Mouse (Mus musculus): ENCODE measurements around the gene Lcat. TPM values are rescaled to one million over a fixed set of nuclear protein-coding genes. Genes with fewer than 3 reads are reported as not detected.

Lcat gene
- polyA plus RNA-seq, 1 experiment from 2014 or later: 1.6 TPM

DNA sequence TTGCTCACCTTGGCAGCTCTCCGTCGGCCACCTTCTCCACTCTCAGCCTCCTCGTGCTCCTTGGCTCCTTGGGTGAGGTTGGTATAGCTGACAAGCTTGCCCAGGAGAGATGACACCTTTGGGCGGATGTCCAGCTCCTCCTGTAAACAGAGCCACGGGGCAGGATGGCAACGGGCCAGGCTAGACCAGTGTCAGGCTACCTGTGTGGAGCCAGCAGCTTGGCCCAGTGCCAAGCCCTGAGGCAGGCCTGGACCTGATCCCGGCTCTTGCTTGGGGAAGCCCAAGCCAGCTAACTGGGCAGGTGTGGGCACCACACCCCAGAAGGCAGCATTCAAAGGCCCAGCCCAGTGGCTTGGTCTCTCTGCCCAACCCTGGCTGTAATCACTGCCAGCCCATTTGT lies 16.2 kb upstream of the Lcat start:
- peak; percentile 39 for ATAC-seq (ENCODE audit: low read depth)
- Histone ChIP-seq H3K27ac (ENCODE audit: low read length) (no peak overlapping the region), H3K27me3 (ENCODE audit: control insufficient read depth, insufficient read depth, low read depth, low read length) (no peaks in the 10 kb centered on the region), H3K4me2 (ENCODE audit: low read depth, low read length) (no peak overlapping the region), H3K4me3 (ENCODE audit: low read length) (no peak overlapping the region), H3K4me1 (replicated peaks; ENCODE audit: control insufficient read depth, insufficient read depth, low read length) (peaks cover 7% of the 10 kb centered on the region), H3K36me3 (ENCODE audit: control insufficient read depth, insufficient read depth, low read length) (peaks cover 6% of the 10 kb centered on the region), H3K9ac (ENCODE audit: low read length) (no peak overlapping the region), H3K9me3 (ENCODE audit: control insufficient read depth, low read length) (no peaks in the 10 kb centered on the region)
- 55% methylated on average over 7 of the region's 7 CpGs for WGBS

DNA sequence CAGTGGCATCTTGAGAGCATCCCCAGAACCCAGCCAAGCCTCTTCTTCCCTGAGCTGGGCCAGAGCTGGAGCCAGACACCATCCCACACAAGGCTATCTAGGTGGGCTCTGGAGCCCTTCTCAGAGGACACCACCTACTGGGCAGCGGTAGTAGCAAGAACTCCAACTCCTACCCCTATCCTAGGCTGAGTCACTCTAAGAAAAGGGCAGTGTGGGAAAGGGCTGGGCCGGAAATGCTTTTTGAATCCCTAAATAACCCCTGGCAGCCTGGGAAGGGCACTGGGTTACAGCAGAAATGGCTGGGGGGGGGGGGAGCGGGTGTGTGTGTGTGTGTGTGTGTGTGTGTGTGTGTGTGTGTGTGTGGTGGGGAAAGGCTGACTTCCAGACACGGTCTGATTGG lies 14.6 kb upstream of the Lcat start:
- Histone ChIP-seq H3K9ac (ENCODE audit: low read length) (no peak overlapping the region), H3K27ac (ENCODE audit: low read length) (no peak overlapping the region), H3K4me1 (replicated peaks; ENCODE audit: control insufficient read depth, insufficient read depth, low read length) (no peaks in the 10 kb centered on the region), H3K4me3 (ENCODE audit: low read length) (no peak overlapping the region), H3K4me2 (ENCODE audit: low read depth, low read length) (no peak overlapping the region), H3K36me3 (ENCODE audit: control insufficient read depth, insufficient read depth, low read length) (peaks cover 16% of the 10 kb centered on the region), H3K9me3 (ENCODE audit: control insufficient read depth, low read length) (no peaks in the 10 kb centered on the region), H3K27me3 (ENCODE audit: control insufficient read depth, insufficient read depth, low read depth, low read length) (no peaks in the 10 kb centered on the region)
- no peak for ATAC-seq (ENCODE audit: low read depth)
- WGBS: 67% methylated on average over 3 of the region's 4 CpGs

DNA sequence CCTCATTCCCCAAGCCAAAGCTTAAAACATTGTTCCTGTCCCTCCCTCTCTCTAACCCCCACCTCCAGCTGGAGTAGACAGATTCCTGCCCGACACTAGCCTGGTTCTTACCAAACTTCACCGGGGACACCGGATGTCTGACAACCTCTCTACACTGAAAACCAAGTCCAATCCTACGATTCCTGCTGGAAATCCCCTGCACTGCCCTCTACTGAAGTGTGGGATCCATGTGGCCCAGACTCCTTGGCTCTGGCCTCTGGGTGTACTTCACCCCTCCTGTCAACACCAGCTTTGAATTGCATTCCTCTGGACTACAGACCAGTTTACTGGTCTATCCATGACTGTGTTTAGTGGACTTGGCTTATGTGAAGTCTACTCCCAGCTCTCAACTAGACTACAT lies 13.4 kb upstream of the Lcat start:
- Histone ChIP-seq H3K9ac (ENCODE audit: low read length) (no peak overlapping the region), H3K36me3 (ENCODE audit: control insufficient read depth, insufficient read depth, low read length) (peaks cover 22% of the 10 kb centered on the region), H3K27me3 (ENCODE audit: control insufficient read depth, insufficient read depth, low read depth, low read length) (no peaks in the 10 kb centered on the region), H3K4me1 (replicated peaks; ENCODE audit: control insufficient read depth, insufficient read depth, low read length) (no peaks in the 10 kb centered on the region), H3K9me3 (ENCODE audit: control insufficient read depth, low read length) (no peaks in the 10 kb centered on the region), H3K27ac (ENCODE audit: low read length) (no peak overlapping the region), H3K4me2 (ENCODE audit: low read depth, low read length) (no peak overlapping the region), H3K4me3 (ENCODE audit: low read length) (no peak overlapping the region)
- WGBS: 85% methylated on average over 4 of the region's 4 CpGs
- no peak for ATAC-seq (ENCODE audit: low read depth)

DNA sequence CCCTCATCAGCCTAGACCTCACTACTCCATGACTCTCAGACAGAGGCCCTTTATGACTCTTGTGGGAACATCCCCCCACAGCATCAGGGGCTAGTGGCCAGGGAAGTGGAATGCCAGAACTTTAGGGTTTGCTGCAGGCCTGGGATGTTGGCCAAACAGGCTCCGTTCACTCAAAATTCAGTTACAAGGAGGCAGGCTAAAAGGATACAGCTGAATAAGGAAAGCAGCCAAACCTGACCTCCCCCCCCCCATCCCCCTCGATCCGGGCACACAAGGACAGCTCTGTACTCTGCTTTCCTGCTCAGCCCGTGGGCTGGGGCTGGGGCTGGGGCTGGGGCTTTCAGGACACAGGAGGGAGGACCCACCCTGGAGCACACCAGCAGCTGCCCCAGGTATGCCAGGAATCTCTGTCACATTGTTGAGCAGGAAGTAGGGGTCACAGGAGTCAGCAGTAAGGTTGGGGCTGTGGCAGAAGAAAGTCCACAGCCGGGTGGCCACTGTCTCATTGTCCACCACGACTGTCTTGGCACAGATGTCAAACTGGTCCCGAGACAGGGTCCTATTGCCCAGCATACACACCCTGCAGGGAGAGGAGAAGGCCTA lies 8.0 kb upstream of the Lcat start:
- peak; percentile 62 for ATAC-seq (ENCODE audit: low read depth)
- no peak overlapping the region for H3K4me3 ChIP-seq (ENCODE audit: low read length)
- H3K27me3 ChIP-seq (ENCODE audit: control insufficient read depth, insufficient read depth, low read depth, low read length): no peaks in the 10 kb centered on the region
- no peaks in the 10 kb centered on the region for H3K9me3 ChIP-seq (ENCODE audit: control insufficient read depth, low read length)
- peaks cover 47% of the 10 kb centered on the region for H3K36me3 ChIP-seq (ENCODE audit: control insufficient read depth, insufficient read depth, low read length)
- H3K9ac ChIP-seq (ENCODE audit: low read length): no peak overlapping the region; the same call in 1 of the 2 replicates
- peaks cover 14% of the 10 kb centered on the region for H3K4me1 ChIP-seq (replicated peaks; ENCODE audit: control insufficient read depth, insufficient read depth, low read length)
- peak overlapping the region; percentile 51; the same call in 1 of the 2 replicates for H3K27ac ChIP-seq (ENCODE audit: low read length)
- 23% methylated on average over 7 of the region's 7 CpGs for WGBS
- H3K4me2 ChIP-seq (ENCODE audit: low read depth, low read length): no peak overlapping the region

DNA sequence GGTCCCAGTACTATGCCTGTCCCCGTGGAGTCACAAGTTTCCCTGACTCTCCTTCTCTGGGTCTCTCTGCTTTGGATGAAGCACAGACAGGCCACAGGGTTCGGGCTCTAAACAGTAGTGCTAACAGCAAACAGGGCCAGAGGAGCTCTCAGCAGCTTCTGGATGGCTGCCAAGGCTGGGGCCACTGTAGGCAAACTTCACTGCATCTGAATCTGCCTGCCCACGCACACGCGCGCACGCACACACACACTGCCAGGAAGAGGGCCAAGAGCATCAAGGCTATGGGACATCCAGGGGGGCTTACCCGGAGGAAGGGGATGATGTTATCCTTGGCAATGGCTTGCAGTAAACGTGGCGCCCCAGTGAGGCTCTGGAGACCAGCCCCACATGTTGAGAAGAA lies 6.2 kb upstream of the Lcat start:
- Histone ChIP-seq H3K9me3 (ENCODE audit: control insufficient read depth, low read length) (no peaks in the 10 kb centered on the region), H3K27ac (ENCODE audit: low read length) (no peak overlapping the region), H3K4me3 (ENCODE audit: low read length) (no peak overlapping the region), H3K4me1 (replicated peaks; ENCODE audit: control insufficient read depth, insufficient read depth, low read length) (peaks cover 14% of the 10 kb centered on the region), H3K4me2 (ENCODE audit: low read depth, low read length) (no peak overlapping the region), H3K9ac (ENCODE audit: low read length) (no peak overlapping the region), H3K27me3 (ENCODE audit: control insufficient read depth, insufficient read depth, low read depth, low read length) (no peaks in the 10 kb centered on the region), H3K36me3 (ENCODE audit: control insufficient read depth, insufficient read depth, low read length) (peaks cover 59% of the 10 kb centered on the region)
- peak; percentile 58 for ATAC-seq (ENCODE audit: low read depth)
- 32% methylated on average over 10 of the region's 10 CpGs for WGBS

DNA sequence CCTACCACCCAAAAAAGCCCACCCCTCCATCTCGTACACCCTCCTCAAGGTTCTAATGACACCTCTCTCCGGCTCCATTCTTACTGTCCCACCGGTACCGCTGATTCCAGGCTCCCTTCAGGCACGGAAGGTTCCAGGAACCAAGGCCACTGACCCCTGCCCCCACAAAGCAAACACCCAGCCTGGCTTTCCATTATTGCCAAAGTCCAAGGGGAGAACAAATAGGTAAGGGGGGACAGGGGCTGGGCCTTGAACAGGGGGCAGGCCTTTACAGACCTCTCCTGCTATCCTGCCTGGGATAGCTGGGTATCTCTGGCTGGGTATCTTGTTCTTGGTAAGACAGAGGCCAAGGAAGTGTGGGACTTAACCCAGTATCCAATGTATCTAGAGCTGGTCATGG lies 640 bp downstream of the Lcat start:
- Histone ChIP-seq H3K9me3 (ENCODE audit: control insufficient read depth, low read length) (no peaks in the 10 kb centered on the region), H3K36me3 (ENCODE audit: control insufficient read depth, insufficient read depth, low read length) (peaks cover 41% of the 10 kb centered on the region), H3K4me3 (ENCODE audit: low read length) (no peak overlapping the region), H3K9ac (ENCODE audit: low read length) (no peak overlapping the region), H3K27me3 (ENCODE audit: control insufficient read depth, insufficient read depth, low read depth, low read length) (no peaks in the 10 kb centered on the region), H3K4me1 (replicated peaks; ENCODE audit: control insufficient read depth, insufficient read depth, low read length) (peaks cover 5% of the 10 kb centered on the region; the same call in 1 of the 2 replicates), H3K27ac (ENCODE audit: low read length) (no peak overlapping the region), H3K4me2 (ENCODE audit: low read depth, low read length) (no peak overlapping the region)
- WGBS: 82% methylated on average over 5 of the region's 5 CpGs
- no peak for ATAC-seq (ENCODE audit: low read depth)

DNA sequence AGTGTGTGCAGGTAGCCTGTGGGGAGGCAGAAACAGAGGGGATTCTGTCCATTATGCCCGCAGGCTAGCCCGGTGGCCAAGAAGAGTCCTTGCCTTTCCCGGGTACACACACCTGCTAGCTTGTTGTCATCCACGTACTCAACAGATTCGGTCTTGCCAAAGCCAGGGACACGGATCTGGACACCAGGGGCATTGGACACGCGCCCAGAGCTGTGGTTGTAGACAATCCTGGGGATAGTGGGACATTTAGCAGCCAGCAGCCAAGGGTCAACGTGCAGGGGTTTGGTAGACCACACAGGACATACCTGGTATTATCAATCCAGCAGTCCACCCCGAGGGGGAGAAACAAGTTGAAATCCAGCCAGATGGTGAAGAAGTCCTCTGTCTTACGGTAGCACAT lies 1.2 kb downstream of the Lcat start:
- Histone ChIP-seq H3K27ac (ENCODE audit: low read length) (no peak overlapping the region), H3K27me3 (ENCODE audit: control insufficient read depth, insufficient read depth, low read depth, low read length) (no peaks in the 10 kb centered on the region), H3K4me3 (ENCODE audit: low read length) (no peak overlapping the region), H3K4me2 (ENCODE audit: low read depth, low read length) (no peak overlapping the region), H3K9ac (ENCODE audit: low read length) (no peak overlapping the region), H3K9me3 (ENCODE audit: control insufficient read depth, low read length) (no peaks in the 10 kb centered on the region), H3K4me1 (replicated peaks; ENCODE audit: control insufficient read depth, insufficient read depth, low read length) (peaks cover 5% of the 10 kb centered on the region; the same call in 1 of the 2 replicates), H3K36me3 (ENCODE audit: control insufficient read depth, insufficient read depth, low read length) (peaks cover 38% of the 10 kb centered on the region)
- ATAC-seq (ENCODE audit: low read depth): no peak
- WGBS: 90% methylated on average over 11 of the region's 11 CpGs

DNA sequence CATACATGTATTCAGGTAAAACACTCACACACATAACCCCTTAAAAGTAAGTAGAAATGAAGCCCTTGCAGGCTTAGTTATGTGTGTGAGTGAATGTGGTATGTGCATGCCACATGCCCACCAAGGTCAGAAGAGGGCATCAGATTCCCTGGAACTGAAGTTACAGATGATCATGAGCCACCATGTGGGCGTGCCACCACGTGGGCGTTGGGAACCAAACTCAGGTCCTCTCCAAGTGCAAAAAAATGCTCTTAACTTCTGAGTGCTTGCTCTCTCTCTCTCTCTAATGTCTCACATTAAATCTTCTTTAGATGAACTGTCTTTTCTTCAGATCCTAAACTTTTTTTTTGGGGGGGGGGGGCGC lies 4.9 kb downstream of the Lcat start, which contains the start of gene Psmb10:
Psmb10 (minus strand) TSS at position 139 of the 364 bp plus-strand sequence.
- H3K9me3 ChIP-seq (ENCODE audit: control insufficient read depth, low read length): no peaks in the 10 kb centered on the region
- no peaks in the 10 kb centered on the region for H3K27me3 ChIP-seq (ENCODE audit: control insufficient read depth, insufficient read depth, low read depth, low read length)
- ATAC-seq (ENCODE audit: low read depth): no peak
- WGBS: 13% methylated on average over 4 of the region's 4 CpGs
- peak within 1 kb of the TSS; percentile 86 for H3K27ac ChIP-seq (ENCODE audit: low read length)
- peaks cover 7% of the 10 kb centered on the region; the same call in 1 of the 2 replicates for H3K36me3 ChIP-seq (ENCODE audit: control insufficient read depth, insufficient read depth, low read length)
- H3K4me2 ChIP-seq (ENCODE audit: low read depth, low read length): peak within 1 kb of the TSS; percentile 72
- H3K4me3 ChIP-seq (ENCODE audit: low read length): peak within 1 kb of the TSS; percentile 80
- peak within 1 kb of the TSS; percentile 73 for H3K9ac ChIP-seq (ENCODE audit: low read length)
- peaks cover 12% of the 10 kb centered on the region for H3K4me1 ChIP-seq (replicated peaks; ENCODE audit: control insufficient read depth, insufficient read depth, low read length)

DNA sequence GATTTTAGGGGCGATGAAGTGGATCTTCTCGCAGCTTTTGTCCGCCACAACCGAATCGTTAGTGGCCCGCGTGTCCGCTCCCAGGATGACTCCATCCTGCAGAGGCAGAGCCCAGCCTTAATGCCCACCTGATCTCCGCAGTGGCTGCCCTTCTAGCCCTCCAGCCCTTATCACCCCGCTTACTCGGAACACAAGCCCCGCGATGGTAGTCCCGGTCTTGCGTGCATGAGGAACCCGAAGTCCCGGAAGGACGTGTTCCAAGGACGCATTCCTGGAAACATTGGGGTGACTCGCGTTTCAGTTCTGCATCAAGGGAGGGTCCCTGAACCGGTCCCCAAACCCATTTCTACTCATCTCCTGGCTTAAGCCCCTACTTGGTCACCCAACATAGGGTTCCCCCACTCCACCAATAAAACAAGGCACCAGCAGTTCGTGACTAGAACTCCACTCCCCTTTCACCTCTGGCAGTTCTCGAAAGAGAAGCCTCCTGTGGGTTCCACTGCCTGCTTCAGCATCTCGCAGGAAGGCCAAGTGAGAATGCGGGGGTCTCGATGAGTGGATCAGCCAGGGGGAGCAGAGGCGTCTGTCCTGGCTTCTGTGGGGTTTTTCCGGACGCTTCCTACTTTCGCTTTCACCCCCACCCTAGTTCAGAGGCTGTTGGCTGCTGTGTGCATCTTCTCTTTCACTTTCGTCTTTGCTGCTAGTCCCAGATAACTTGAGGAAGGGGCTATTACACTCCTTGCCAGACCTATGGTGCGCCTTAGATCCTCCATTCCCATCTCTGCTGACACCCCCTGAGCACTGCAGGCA lies 5.5 kb downstream of the Lcat start:
- no peaks in the 10 kb centered on the region for H3K27me3 ChIP-seq (ENCODE audit: control insufficient read depth, insufficient read depth, low read depth, low read length)
- H3K4me2 ChIP-seq (ENCODE audit: low read depth, low read length): peak overlapping the region; percentile 72
- H3K4me1 ChIP-seq (replicated peaks; ENCODE audit: control insufficient read depth, insufficient read depth, low read length): peaks cover 12% of the 10 kb centered on the region
- WGBS: under 1% methylated on average over 33 of the region's 33 CpGs
- peak overlapping the region; percentile 80 for H3K4me3 ChIP-seq (ENCODE audit: low read length)
- peak overlapping the region; percentile 86 for H3K27ac ChIP-seq (ENCODE audit: low read length)
- peak; percentile 32; the same call in 1 of the 2 replicates for ATAC-seq (ENCODE audit: low read depth)
- H3K9ac ChIP-seq (ENCODE audit: low read length): peak overlapping the region; percentile 73
- peaks cover 5% of the 10 kb centered on the region; the same call in 1 of the 2 replicates for H3K36me3 ChIP-seq (ENCODE audit: control insufficient read depth, insufficient read depth, low read length)
- no peaks in the 10 kb centered on the region for H3K9me3 ChIP-seq (ENCODE audit: control insufficient read depth, low read length)
